Mouse (Mus musculus) thymus, postnatal 0 days (tissue): ENCODE measurements around the gene Parvb. TPM values are rescaled to one million over a fixed set of nuclear protein-coding genes. Genes with fewer than 3 reads are reported as not detected.

Experiments
- DNase-seq: peaks from one replicate; pipeline ENCODE4 v3.0.0-alpha.2; 2015; ENCODE audit warnings: low spot score
- polyA plus RNA-seq: library from polyadenylated mRNA; unstranded; fragments of >200 nt; fragmentation: Nextera tagmentation; extraction: Ambion mirVana; gene quantifications from 2 replicates; pipeline ENCODE4 v1.2.1, GENCODE M21; 2015

The Parvb gene
- polyA plus RNA-seq, 1 experiment from 2014 or later, result 3.1 TPM

DNA sequence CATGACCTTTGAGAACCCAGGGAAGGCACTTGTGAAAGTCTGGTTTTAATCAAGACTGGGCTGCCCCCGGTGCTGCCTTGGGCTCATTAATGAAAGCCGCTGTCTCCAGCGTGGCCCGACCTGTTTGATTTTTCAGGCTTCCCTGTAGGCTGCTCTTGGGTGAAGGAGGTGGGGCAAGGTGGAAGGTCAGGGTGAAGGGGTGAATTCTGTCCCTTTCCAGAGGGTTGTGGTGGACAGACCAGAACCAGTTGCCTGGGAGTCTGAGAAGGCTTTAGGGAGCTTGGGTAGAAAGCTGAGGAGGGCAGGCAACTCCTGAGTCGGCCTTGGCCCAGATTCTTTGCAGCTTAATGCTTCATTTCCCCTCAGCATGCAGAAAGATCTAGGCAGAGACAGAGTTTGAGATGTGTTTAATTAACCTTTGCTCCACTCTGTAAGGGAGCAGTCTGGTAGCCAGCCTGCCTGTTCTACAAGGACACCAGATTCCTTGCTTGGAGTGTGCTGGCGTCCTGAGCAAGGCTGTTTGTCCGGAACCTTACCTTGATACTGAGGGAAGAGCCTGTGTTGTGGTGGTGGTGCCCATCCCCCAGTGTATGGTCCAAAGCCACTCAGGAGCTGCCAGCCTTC, 15.3 kb upstream of the Parvb start:
- DNase-seq, result no peak

DNA sequence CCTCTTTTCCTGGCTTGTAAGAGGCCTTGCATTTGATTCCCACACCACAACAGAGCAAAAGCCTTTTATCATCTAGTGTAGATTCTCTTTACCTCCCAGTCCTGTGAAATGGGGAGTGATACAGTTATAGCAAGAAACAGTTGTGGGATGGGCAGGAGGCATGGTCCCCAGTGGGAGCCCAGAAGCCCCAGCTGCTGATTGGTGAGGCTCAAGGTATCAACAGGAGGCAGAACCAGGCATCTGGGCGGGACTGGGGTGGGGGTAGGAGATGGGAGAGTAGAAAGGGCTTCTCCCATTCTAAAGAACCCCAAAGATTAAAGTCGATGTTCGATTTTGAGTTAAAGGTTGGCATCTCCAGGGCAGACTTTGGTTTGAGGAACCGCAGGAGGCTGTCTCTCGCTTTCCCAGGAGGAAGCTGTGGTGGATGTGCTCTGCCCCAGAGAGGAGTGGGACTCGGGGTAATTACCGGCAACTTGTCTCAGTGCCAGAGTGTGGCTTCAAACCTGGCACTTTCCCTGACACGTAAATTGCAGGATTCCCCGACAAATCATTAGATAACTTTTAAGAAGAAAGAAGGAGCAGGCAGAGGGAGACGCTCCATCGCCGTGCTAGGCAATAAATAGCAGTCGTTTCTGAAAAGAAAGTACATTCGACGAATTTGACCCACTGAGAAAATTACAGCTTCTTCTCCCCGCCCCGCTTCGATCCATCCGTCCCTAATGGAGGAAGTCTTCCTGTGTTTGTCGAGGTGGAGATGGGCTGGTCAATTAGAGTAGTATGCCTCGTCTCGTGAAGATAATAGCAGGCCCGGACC, 13.7 kb upstream of the Parvb start:
- no peak for DNase-seq

DNA sequence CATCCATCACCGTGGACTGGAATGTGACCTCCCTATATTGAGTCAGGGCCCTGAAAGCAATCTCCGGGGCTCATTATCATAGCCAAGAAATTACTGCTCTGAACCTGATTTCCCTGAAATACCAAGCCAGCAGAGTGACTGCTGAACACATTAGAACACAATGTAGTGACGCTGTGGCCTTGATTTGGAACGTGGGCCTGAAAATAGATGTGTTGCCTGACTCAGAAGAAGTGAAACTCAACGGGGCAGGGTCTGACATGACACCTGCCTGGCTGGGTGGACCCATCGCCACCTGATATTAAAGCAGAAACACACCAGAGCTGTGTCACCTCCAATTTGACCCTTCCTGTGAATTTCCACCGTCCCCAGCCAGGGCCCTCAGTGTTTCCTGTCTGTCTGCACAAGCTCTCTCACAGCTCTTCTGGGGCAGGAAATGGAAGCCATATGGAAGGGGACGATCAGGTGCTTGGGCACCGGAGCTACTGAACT, 13.0 kb upstream of the Parvb start:
- peak; percentile 9 for DNase-seq

DNA sequence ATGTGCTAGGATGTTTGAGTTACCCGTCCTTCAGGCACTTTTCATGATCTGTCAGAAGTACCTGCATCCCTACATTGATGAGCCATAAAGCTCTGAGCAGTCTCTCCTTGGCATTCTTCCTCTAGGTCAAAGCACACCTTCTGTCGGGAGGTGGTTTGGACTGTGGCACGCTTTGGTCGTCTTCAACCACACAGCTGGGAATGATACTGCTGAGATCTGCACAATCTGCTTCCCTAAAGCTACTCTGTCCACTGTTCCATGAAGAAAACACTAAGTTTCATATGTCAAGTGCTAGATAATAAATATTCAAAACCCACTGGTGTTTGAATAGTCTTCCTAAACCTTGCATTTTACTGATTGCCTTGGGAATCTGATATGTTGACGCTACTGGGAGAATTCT, 10.3 kb upstream of the Parvb start:
- DNase-seq, result no peak

DNA sequence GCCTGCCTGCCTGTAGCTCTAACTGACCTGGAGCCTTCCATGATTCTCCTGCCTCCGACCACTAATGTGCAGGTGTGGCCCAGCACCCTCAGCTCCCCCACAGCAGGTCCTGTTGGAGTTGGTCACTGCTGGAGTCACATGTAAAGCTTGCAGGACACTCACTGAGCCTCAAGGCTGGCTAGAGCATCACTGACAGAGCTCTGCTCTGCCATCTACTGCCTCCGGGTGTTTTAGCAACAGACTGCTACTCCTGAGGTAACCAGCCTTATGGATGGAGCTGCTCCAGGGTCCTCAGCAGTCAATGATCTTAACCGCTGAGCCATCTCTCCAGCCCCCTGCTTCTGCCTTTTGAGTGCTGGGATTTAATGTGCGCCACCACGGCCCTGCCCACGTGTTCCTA, 8.4 kb upstream of the Parvb start:
- no peak for DNase-seq

DNA sequence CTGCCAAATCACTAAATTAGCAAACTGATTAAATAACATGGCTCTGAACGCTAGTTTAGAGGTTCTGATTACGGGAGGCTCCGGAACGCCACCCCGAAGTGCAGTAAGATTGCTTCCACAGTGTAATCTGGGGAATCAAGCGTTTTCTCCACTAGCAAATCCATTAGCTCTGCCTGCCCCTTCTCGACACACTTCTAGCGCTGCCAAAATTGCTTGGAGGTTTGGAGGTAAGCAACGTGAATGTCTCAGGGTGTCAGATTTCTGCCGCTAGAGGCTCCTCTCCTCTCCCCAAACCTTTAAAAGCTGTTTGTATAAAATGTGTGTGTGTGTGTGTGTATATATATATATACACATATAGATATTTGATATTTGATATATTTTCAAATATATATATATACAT, 7.1 kb upstream of the Parvb start:
- no peak for DNase-seq

DNA sequence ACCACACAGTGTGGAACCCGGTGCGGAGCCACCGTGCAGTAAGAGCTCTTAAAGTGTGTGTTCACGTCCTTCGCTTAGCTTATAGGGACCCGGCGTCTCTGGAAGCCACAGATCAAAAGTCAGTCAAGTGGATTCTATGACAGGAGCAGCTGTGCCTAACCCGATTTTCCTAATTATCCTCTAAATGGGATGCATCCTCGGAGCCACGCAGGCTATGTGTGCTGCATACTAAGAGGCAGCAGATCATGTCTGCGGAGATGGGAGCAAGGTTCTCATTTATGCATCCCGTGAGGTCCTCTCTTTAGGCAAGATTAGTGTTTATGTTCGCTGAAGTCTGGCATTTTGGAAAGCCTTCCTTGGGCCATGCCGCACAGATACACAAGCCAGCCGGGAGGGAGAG, 4.9 kb upstream of the Parvb start:
- no peak for DNase-seq

DNA sequence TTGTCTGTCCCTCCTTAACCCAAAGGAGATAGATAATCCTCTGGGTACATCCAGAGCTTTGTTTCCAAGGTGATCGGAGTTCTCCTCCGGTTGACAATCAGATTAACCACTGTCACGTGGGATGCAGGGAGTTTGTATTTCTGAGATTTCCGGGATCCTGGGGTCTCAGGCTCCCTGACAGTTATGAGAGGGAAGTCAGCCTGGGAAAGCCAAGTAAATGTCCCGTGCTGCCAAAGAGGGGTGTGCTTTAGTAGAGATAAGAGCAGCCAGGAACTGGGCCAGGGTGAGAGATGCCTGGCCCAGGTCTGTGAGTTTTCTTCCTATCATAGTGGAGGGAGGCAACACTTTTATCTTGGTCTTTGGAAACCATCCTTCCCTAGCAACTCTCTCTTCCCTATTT, 1.2 kb upstream of the Parvb start:
- DNase-seq, result no peak

DNA sequence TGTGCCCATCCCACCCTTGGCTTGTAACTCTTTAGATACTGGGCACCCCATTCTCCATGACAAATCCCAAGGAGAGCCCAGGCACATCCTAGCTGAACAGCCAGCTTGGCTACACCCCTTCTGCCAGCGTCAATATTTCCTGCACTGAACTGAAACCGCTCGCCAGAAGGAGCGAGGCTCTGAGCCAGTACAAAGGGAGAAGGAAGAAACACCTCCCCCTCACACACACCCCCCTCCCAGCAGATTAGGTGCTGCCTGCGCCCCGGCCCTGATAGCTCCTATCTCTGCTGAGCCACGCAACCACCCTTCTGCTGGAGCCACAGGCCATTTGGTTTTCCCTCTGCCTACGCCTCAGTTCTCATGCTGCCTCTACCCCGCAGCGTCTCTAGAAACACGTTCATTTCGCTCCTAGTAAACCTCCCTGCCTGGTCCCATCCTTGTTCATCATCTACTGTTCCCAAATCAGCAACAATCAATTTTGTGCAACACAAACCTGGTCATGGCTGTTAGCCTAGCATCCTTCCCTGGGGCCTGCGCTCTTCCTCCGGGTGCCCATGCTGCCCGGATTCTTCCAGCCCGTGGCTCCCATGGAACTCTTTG, 630 bp upstream of the Parvb start:
- DNase-seq, result no peak

DNA sequence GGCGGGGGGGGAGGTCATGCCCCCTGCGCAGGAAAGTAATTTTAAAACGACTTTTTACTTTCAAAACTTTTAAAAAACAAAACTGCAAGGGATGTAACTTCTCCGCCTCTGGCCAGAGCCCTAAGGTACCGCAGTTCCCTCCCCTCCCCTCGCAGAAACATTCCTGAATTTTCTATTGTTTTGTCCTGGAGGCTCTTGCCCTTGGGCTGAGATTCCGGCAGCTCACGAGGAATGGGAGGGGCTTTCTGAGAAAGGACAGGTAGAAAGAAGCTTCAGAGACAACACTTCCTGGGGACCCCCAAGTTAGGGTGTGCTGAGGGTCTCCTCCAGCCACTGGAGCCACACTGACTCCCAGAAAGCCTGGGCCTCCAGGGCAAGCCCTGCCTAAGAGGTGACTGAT, 766 bp downstream of the Parvb start:
- DNase-seq, result no peak

DNA sequence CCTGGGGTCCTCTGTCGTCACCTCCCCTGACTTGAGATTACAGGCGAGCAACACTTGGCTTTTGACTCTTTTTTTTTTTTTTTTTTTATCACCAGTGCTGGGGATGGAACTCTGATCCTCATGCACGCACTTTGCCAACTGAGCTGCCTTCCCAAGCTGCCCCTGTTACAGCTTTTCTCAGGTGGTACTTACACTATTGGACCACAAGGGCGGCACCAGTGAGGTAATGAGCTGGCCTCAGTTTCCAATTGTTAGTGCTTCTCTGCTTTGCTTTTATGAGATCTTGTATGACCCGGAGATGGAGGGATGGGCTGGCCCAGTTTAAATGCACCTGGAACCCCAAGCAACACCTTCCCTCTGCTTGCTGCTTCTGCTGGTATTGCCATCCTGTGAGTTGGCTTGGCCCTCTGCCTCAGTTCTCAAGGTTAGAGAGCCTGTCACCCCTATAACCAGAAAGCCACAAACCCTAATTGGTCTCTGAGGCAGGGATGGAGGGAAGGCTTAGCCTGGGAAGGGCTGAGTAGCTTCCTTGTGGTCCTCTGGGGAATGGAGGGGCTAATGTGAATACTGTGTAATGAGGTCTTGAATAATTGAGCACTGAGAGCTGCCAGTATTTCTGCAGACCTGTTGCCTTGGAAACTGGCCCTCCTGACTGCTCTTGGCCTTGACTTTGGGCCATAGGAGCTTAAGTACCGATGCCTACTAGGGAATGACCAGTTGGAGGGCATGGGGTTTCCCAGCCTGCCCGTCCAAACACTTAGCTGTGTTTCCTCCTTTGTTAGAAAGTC, 3.1 kb downstream of the Parvb start:
- DNase-seq, result no peak

DNA sequence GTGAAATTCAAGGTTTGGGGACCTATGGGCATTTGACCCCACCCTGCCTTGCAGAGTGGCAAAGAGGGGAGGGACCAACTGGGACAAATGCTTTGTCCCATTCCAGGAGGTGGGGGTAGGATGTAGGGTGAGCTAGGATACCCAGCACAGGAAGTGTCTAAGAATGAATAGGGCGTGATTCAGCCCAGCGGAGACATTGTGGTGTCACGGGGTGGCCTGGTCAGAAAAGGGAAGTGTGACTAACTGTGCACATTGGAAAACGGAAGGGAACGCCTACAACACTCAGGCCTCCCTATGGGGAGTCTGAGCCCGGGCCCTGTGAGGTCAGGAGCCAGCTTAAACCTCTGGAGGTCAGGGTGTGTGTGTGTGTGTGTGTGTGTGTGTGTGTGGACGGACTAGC, 3.8 kb downstream of the Parvb start:
- no peak for DNase-seq

DNA sequence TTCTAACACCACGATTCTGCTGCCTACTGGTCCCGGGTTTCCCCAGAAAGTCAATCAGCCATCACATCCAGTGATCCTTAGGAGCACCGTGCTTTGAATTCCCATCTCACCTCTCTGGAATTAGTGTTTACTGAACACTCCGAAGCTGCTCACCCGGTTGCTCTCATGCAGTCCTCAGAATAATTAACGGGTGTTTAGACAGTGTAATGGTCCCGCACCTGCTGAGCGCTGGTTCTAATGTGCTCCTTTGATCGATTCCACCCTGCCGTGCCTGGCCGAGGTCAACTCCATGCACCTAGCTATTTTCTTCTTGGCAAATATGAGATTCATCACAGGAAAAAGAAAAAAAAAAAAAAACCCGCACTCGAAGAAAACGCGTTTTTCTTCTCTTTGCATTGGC, 6.7 kb downstream of the Parvb start:
- DNase-seq, result no peak

DNA sequence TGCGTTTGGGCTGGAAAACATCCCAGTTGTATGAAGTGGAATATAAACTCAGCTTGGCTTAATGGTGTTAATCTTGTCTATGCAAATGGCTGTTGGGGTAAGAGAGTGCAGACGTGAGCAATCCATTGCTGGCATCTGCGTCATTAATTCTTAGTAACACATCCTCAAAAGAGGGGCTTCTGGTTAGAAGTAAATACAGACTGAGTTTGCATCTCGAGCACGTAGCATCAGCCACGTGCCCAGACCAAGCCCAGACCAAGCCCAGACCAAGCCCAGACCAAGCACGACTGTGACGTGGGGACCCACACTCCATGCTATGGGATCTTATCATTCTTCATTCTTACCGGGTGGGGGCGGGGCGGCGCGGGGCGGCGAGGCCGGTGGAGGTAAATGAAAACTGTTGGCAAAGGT, 7.2 kb downstream of the Parvb start:
- no peak for DNase-seq

DNA sequence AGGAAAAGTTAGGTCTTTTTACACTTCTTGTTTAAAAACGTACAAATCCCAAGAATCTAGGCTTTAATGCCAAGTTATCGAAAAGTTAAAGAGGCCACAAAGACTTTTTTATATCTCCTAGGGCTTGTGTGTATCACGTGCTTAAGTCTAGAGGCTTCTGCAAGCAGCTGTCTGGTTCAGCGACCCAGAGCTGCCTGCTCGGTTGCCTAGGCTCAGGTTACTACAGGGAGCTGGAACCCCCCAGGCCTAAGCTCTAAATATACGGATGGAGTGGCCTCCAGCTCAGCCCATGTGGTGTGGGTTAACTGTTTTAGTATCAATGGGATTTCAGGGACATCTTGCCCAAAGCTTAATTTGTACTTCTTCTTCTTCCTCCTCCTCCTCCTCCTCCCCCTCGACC, 9.7 kb downstream of the Parvb start:
- DNase-seq, result no peak

DNA sequence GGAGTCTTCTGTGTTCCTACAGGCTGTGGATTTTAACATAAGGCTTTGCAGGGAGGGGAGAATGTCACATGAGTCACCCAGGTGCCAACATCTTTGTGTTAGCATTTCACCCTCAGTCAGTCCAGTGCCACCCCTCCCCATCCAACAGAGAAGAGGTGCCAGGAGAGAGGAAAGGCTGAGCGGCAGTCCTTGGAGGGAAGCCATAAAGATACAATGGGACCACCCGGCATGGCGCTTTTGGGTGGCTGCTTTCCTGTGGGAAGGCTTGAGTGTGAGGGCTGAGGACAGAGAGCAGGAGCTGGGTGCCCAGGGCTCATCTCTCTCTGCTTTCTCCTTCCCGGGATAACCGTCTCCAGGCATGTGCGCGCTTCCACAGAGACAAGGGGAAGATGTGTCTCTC, 13.3 kb downstream of the Parvb start:
- DNase-seq, result no peak

DNA sequence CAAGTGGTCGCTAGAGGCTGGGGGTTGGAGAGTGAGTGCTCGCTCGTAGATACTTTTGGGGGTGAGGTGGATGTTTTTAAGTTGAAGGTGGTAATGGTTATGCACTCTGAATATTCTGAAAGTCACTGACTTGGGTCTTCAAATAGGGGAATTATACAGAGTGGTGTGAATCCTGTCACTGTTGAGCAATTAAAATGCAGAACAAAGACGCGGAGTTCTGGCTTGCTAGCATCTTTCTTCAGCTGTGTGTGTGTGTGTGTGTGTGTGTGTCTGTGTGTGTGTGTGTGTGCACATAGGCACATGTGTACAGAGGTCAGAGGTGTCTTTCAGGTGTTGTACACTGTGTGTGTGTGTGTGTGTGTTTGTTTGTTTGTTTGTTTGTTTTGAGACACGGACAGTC, 14.4 kb downstream of the Parvb start:
- no peak for DNase-seq

DNA sequence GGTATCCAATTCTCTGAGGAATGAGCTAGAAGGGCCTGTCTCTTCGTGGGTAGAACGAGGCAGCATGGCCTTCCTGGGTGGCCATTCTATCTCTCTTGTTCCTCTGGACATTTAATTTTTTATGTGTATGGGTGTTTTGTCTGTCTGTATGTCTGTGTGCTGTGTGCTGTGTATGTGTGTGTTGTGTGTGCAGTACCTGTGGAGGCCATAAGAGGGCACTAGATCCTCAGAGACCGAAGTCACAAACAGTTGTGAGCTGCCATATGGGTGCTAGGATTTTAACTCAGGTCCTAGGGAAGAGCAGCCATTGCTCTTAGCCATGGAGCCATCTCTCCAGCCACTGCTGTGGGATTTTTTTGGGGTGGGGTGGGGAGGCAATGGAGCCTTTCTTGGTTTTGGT, 15.5 kb downstream of the Parvb start:
- DNase-seq, result no peak

DNA sequence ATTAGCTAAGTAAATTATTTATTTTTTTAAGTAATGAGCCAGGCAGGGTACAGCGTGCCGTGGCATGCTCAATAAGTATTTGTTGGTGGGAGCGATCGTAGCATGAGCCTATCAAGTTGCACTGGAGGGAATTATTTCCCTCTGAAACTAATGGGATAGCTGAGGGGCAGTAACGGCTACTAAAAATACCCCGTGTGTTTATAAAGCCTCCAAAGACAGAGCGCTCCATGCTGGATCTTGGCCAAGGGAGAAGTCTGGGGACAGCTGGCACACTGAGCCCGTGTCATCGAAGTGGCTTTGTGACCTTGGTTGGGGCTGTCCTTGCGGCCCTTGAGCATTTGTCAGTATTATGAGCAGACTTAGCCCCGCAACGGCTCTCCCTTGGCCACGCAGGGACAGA, 19.4 kb downstream of the Parvb start:
- DNase-seq, result no peak

DNA sequence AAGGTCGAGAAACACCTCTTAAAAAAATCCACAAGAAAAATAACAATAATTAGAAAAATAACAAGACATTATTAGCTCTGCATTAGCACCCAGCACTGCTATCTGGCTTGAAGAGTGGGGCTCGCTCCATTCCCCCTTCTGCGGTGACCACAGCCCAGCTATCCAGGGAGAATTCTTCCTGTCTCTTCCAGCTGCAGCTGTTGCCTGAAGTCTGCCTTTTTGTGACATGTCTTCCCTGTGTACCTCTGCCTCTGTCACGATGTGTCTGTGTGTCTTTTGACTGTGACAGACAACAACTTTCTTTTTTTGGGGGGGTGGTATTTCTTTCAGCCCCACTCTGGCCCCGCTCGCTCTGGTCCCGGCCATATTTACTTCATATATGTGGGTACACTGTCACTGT, 20.8 kb downstream of the Parvb start:
- DNase-seq, result no peak

DNA sequence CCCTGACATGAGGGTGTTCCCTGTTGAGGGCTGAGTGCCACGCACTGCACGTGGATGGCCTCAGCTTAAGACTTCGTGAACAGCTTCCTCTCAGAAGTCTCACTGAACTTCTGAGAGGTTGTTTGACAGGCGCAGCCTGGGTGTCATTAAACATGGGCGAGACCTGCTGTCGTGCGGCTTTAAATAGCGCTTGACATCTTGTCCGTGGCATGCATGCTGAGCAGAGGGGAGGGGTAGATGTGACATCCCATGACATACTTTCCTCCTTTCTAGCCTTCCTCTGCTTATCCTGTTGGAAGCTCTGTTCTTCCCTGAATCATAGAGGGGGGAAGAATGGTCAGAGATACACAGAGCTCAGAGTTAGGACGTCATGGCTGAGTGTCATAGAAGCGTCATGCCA, 21.9 kb downstream of the Parvb start:
- no peak for DNase-seq

DNA sequence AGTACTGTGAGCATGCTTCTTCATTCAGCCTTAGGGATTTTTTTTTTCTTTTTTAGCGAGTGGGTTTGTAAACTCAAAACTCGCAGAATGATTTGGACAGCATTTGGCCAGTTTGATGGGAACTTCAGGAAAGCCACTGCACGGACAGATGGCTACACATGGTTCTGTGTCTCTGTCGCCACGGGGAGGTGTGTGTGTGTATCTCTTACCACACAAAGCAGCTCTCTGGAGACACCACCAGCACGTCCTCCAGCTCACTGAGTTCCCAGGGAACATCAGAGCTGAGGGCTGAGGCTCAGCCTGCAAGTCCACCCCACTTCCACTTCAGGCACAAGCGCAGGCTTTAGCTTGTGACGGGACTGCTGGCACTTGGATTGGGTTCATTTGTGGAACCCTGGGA, 22.5 kb downstream of the Parvb start:
- DNase-seq, result no peak
